8 mouse cellular contexts compared by ENCODE assay signal in the genomic region with DNA sequence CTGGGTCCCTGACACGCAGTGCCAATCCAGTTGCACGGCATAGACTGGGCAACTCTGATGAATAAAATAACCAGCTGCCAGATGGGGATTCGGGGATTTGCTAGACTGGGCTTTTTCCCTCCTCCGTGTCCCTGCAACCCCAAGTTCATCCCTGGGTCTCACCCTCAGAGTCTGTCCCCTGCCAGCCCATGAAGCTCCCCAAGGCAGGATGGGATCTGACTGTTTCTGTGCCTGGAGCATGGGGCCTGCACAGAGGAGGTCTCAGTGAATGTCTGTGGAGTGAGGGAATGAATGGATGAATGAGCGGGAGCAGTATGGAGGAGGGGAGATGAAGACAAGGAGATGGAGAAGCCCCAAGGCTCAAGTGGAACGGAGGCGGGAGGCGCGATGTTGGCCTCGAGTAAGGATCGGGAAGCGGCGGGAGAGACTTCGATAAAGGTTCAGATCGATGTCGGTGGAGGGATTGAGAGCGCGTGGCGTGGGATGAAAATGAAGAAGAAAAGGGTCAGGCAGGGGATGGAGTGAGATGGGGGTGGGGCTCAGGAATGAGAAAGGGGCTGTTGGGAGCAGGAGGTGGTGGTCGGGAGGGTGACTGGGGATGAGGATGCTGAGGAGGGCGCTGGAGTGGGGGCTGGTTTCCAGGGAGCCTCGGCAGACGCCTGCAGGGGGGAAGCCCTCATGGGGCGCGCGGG. TPM values are rescaled to one million over a fixed set of nuclear protein-coding genes. Genes with fewer than 3 reads are reported as not detected.
DNase-seq lines count a peak whose midpoint lies in the region; ATAC-seq and TF ChIP-seq lines count a peak whose summit lies in the region.

No protein-coding gene starts in this region.

- no peak for TF ChIP-seq EP300 in liver, embryonic 14.5 days (IDR thresholded peaks at IDR 0.05; ENCODE audit: low read depth)

- peak; percentile 20 for DNase-seq in kidney, postnatal 0 days (ENCODE audit: low spot score)
- DNase-seq in kidney, postnatal 10 days, result no peak
- DNase-seq in brain, embryonic 14.5 days (ENCODE audit: low read depth), result peak; percentile 68
- peak; percentile 44 for DNase-seq in forebrain, embryonic 14.5 days (ENCODE audit: low spot score)
- no peak for DNase-seq in liver, embryonic 14.5 days (ENCODE audit: low read depth in 3 of 3, low spot score in 3 of 3)
- DNase-seq in ovary, postnatal 10 days (ENCODE audit: low spot score), result no peak
- no peak for DNase-seq in gastrocnemius, postnatal 14 days

- peaks cover 7% of the 10 kb centered on the region; the same call in 1 of the 2 replicates for H3K4me1 ChIP-seq in kidney, postnatal 0 days (replicated peaks; ENCODE audit: insufficient read depth, low read length)
- peaks cover 19% of the 10 kb centered on the region for H3K4me1 ChIP-seq in forebrain, embryonic 14.5 days (ENCODE audit: control insufficient read depth, insufficient read depth, low read length)
- peaks cover 6 to 11% of the 10 kb centered on the region in 2 experiments for H3K4me1 ChIP-seq in liver, embryonic 14.5 days (replicated peaks; ENCODE audit: control insufficient read depth in 2 of 2, insufficient read depth in 2 of 2, low read length in 1 of 2)
- H3K4me1 ChIP-seq in stomach, embryonic 15.5 days, result peaks cover 15% of the 10 kb centered on the region; the same call in 1 of the 2 replicates

- WGBS in kidney, postnatal 0 days, result 8% methylated on average over 25 of the region's 26 CpGs
- 2% methylated on average over 26 of the region's 26 CpGs for WGBS in forebrain, embryonic 14.5 days
- WGBS in liver, embryonic 14.5 days (ENCODE audit: insufficient replicate concordance), result 17% methylated on average over 25 of the region's 26 CpGs
- 8% methylated on average over 26 of the region's 26 CpGs for WGBS in stomach, embryonic 15.5 days

- TF ChIP-seq POLR2A in brain, embryonic 14.5 days (IDR thresholded peaks at IDR 0.05; ENCODE audit: borderline replicate concordance, extremely low read depth, insufficient read depth, insufficient read length, poor library complexity, severe bottlenecking), result no peak

- no peak for ATAC-seq in kidney, postnatal 0 days (replicated peaks; ENCODE audit: low FRiP score, low read depth)
- peak; percentile 48 for ATAC-seq in forebrain, embryonic 14.5 days
- no peak for ATAC-seq in liver, embryonic 14.5 days (ENCODE audit: insufficient read depth)
- ATAC-seq in stomach, embryonic 15.5 days (ENCODE audit: insufficient read depth, low FRiP score, low read depth), result peak; percentile 6; the same call in 1 of the 2 replicates

- H3K9me3 ChIP-seq in kidney, postnatal 0 days (replicated peaks; ENCODE audit: low read length), result no peaks in the 10 kb centered on the region
- H3K9me3 ChIP-seq in forebrain, embryonic 14.5 days (replicated peaks; ENCODE audit: control insufficient read depth, low read length), result no peaks in the 10 kb centered on the region
- no peaks in the 10 kb centered on the region for H3K9me3 ChIP-seq in liver, embryonic 14.5 days (ENCODE audit: control insufficient read depth, low read length)
- no peaks in the 10 kb centered on the region for H3K9me3 ChIP-seq in stomach, embryonic 15.5 days

- peak overlapping the region; percentile 94 for H3K4me2 ChIP-seq in kidney, postnatal 0 days (ENCODE audit: low read length)
- H3K4me2 ChIP-seq in forebrain, embryonic 14.5 days (ENCODE audit: low read length), result peak overlapping the region; percentile 89
- H3K4me2 ChIP-seq in liver, embryonic 14.5 days (ENCODE audit: low read depth), result peak overlapping the region; percentile 80
- H3K4me2 ChIP-seq in stomach, embryonic 15.5 days, result peak overlapping the region; percentile 96

- no peaks in the 10 kb centered on the region for H3K27me3 ChIP-seq in kidney, postnatal 0 days (ENCODE audit: insufficient read depth, low read length)
- no peaks in the 10 kb centered on the region for H3K27me3 ChIP-seq in forebrain, embryonic 14.5 days (replicated peaks; ENCODE audit: control insufficient read depth, insufficient read depth, low read length)
- no peaks in the 10 kb centered on the region for H3K27me3 ChIP-seq in liver, embryonic 14.5 days (ENCODE audit: control insufficient read depth, insufficient read depth, low read length)
- no peaks in the 10 kb centered on the region for H3K27me3 ChIP-seq in stomach, embryonic 15.5 days (replicated peaks)

- no peak for TF ChIP-seq CTCF in kidney, postnatal 0 days (IDR thresholded peaks at IDR 0.05; ENCODE audit: low read depth)
- TF ChIP-seq CTCF in brain, embryonic 14.5 days (IDR thresholded peaks at IDR 0.05; ENCODE audit: borderline replicate concordance, extremely low read depth, insufficient read depth, insufficient read length), result no peak
- TF ChIP-seq CTCF in liver, embryonic 14.5 days (IDR thresholded peaks at IDR 0.05; ENCODE audit: low read depth), result no peak

- H3K27ac ChIP-seq in kidney, postnatal 0 days, result 0 out of 2 replicates have a peak overlapping the region, but pooled peaks have one; percentile 22
- H3K27ac ChIP-seq in forebrain, embryonic 14.5 days (ENCODE audit: low read depth, low read length), result peak overlapping the region; percentile 93
- H3K27ac ChIP-seq in liver, embryonic 14.5 days, result no peak overlapping the region
- H3K27ac ChIP-seq in stomach, embryonic 15.5 days, result 0 out of 2 replicates have a peak overlapping the region, but pooled peaks have one; percentile 36

- peak overlapping the region; percentile 74 for H3K4me3 ChIP-seq in kidney, postnatal 0 days (replicated peaks; ENCODE audit: low read depth, low read length)
- H3K4me3 ChIP-seq in forebrain, embryonic 14.5 days (ENCODE audit: low read depth, low read length), result peak overlapping the region; percentile 83
- H3K4me3 ChIP-seq in liver, embryonic 14.5 days (ENCODE audit: insufficient read depth in 1 of 2, low read depth in 2 of 2, low read length in 2 of 2), result peak overlapping the region; percentile 68 to 74
- peak overlapping the region; percentile 72 for H3K4me3 ChIP-seq in stomach, embryonic 15.5 days (replicated peaks)

- H3K9ac ChIP-seq in kidney, postnatal 0 days (ENCODE audit: low read depth, low read length), result peak overlapping the region; percentile 71
- H3K9ac ChIP-seq in forebrain, embryonic 14.5 days (ENCODE audit: low read length), result peak overlapping the region; percentile 91
- peak overlapping the region; percentile 62 for H3K9ac ChIP-seq in liver, embryonic 14.5 days (replicated peaks)
- peak overlapping the region; percentile 54 for H3K9ac ChIP-seq in stomach, embryonic 15.5 days

- intact Hi-C loops in gastrocnemius, postnatal 14 days (cut with DNase I; ENCODE audit: low total_unique reads), result no loop called here

- peaks cover 9% of the 10 kb centered on the region; the same call in 1 of the 2 replicates for H3K36me3 ChIP-seq in kidney, postnatal 0 days (ENCODE audit: insufficient read depth, low read length)
- H3K36me3 ChIP-seq in forebrain, embryonic 14.5 days (ENCODE audit: control insufficient read depth, insufficient read depth, low read length), result peaks cover 45% of the 10 kb centered on the region
- peaks cover 5% of the 10 kb centered on the region for H3K36me3 ChIP-seq in liver, embryonic 14.5 days (replicated peaks; ENCODE audit: control insufficient read depth, insufficient read depth, low read depth)
- H3K36me3 ChIP-seq in stomach, embryonic 15.5 days, result peaks cover 25% of the 10 kb centered on the region

RNA-seq across cellular contexts. Expression of gene Arhgap33, which starts 0.8 kb away (rescaled TPM):
- 4.2 TPM in 2 replicates for polyA plus RNA-seq in kidney, postnatal 0 days (2015; fragmentation: Nextera tagmentation; extraction: Ambion mirVana)
- 241 and 276 TPM in 2 replicates for polyA plus RNA-seq in brain, embryonic 14.5 days (2012; rRNA removed)
- 63.5 and 98.4 TPM in 2 replicates for polyA plus RNA-seq in forebrain, embryonic 14.5 days (2014; fragmentation: Nextera tagmentation; extraction: Ambion mirVana)
- polyA plus RNA-seq in liver, embryonic 14.5 days (2012; rRNA removed), result 7.1 and 7.9 TPM in 2 replicates
- polyA plus RNA-seq in liver, embryonic 14.5 days (2014; fragmentation: Nextera tagmentation; extraction: Ambion mirVana), result 1.3 and 2.0 TPM in 2 replicates
- polyA plus RNA-seq in stomach, embryonic 15.5 days (2015; fragmentation: Nextera tagmentation; extraction: Ambion mirVana), result 7.3 and 8.7 TPM in 2 replicates
- total RNA-seq in gastrocnemius, postnatal 14 days (2021), result 1 to 10 TPM in 1 of 2 experiments, under 1 TPM in 1; 0.98 to 2.4 TPM

RNA-seq across cellular contexts. Expression of gene Hspb6, which starts 17.9 kb away (rescaled TPM):
- polyA plus RNA-seq in kidney, postnatal 0 days (2015; fragmentation: Nextera tagmentation; extraction: Ambion mirVana), result 15.8 and 17.7 TPM in 2 replicates
- 8.4 and 8.7 TPM in 2 replicates for polyA plus RNA-seq in brain, embryonic 14.5 days (2012; rRNA removed)
- polyA plus RNA-seq in forebrain, embryonic 14.5 days (2014; fragmentation: Nextera tagmentation; extraction: Ambion mirVana), result 8.6 and 10.1 TPM in 2 replicates
- 4.2 and 5.5 TPM in 2 replicates for polyA plus RNA-seq in liver, embryonic 14.5 days (2012; rRNA removed)
- polyA plus RNA-seq in liver, embryonic 14.5 days (2014; fragmentation: Nextera tagmentation; extraction: Ambion mirVana), result 3.0 and 3.6 TPM in 2 replicates
- polyA plus RNA-seq in stomach, embryonic 15.5 days (2015; fragmentation: Nextera tagmentation; extraction: Ambion mirVana), result 49.6 and 51.0 TPM in 2 replicates
- 100 to 1,000 TPM; 455 to 476 TPM for total RNA-seq in gastrocnemius, postnatal 14 days (2021)

RNA-seq across cellular contexts. Expression of gene Proser3, which starts 18.0 kb away (rescaled TPM):
- 5.2 and 5.6 TPM in 2 replicates for polyA plus RNA-seq in kidney, postnatal 0 days (2015; fragmentation: Nextera tagmentation; extraction: Ambion mirVana)
- 24.1 and 27.9 TPM in 2 replicates for polyA plus RNA-seq in brain, embryonic 14.5 days (2012; rRNA removed)
- 6.2 and 7.1 TPM in 2 replicates for polyA plus RNA-seq in forebrain, embryonic 14.5 days (2014; fragmentation: Nextera tagmentation; extraction: Ambion mirVana)
- 6.5 and 6.8 TPM in 2 replicates for polyA plus RNA-seq in liver, embryonic 14.5 days (2012; rRNA removed)
- polyA plus RNA-seq in liver, embryonic 14.5 days (2014; fragmentation: Nextera tagmentation; extraction: Ambion mirVana), result 1.3 and 2.8 TPM in 2 replicates
- 11.1 and 13.5 TPM in 2 replicates for polyA plus RNA-seq in stomach, embryonic 15.5 days (2015; fragmentation: Nextera tagmentation; extraction: Ambion mirVana)
- total RNA-seq in gastrocnemius, postnatal 14 days (2021), result 1 to 10 TPM; 3.9 to 4.8 TPM

RNA-seq across cellular contexts. Expression of gene Lin37, which starts 25.6 kb away (rescaled TPM):
- 37.6 and 40.8 TPM in 2 replicates for polyA plus RNA-seq in kidney, postnatal 0 days (2015; fragmentation: Nextera tagmentation; extraction: Ambion mirVana)
- polyA plus RNA-seq in brain, embryonic 14.5 days (2012; rRNA removed), result 45.1 and 53.9 TPM in 2 replicates
- polyA plus RNA-seq in forebrain, embryonic 14.5 days (2014; fragmentation: Nextera tagmentation; extraction: Ambion mirVana), result 47.6 and 59.0 TPM in 2 replicates
- polyA plus RNA-seq in liver, embryonic 14.5 days (2012; rRNA removed), result 15.3 and 17.6 TPM in 2 replicates
- polyA plus RNA-seq in liver, embryonic 14.5 days (2014; fragmentation: Nextera tagmentation; extraction: Ambion mirVana), result 21.2 and 22.0 TPM in 2 replicates
- polyA plus RNA-seq in stomach, embryonic 15.5 days (2015; fragmentation: Nextera tagmentation; extraction: Ambion mirVana), result 55.0 and 66.3 TPM in 2 replicates
- total RNA-seq in gastrocnemius, postnatal 14 days (2021), result 1 to 10 TPM; 8.4 to 9.1 TPM

RNA-seq across cellular contexts. Expression of gene U2af1l4, which starts 29.0 kb away (rescaled TPM):
- polyA plus RNA-seq in kidney, postnatal 0 days (2015; fragmentation: Nextera tagmentation; extraction: Ambion mirVana), result 100 and 102 TPM in 2 replicates
- polyA plus RNA-seq in brain, embryonic 14.5 days (2012; rRNA removed), result 69.3 and 95.4 TPM in 2 replicates
- 132 and 135 TPM in 2 replicates for polyA plus RNA-seq in forebrain, embryonic 14.5 days (2014; fragmentation: Nextera tagmentation; extraction: Ambion mirVana)
- 19.5 and 28.1 TPM in 2 replicates for polyA plus RNA-seq in liver, embryonic 14.5 days (2012; rRNA removed)
- polyA plus RNA-seq in liver, embryonic 14.5 days (2014; fragmentation: Nextera tagmentation; extraction: Ambion mirVana), result 40.7 and 44.0 TPM in 2 replicates
- 82.5 and 85.7 TPM in 2 replicates for polyA plus RNA-seq in stomach, embryonic 15.5 days (2015; fragmentation: Nextera tagmentation; extraction: Ambion mirVana)
- total RNA-seq in gastrocnemius, postnatal 14 days (2021), result 10 to 100 TPM; 49.6 to 50.1 TPM

Comparison
In these comparisons a context has a peak if more than half of its experiments do, and no peak if none do; other contexts are left out.
1. DNase-seq: peak in kidney, postnatal 0 days (single experiment), brain, embryonic 14.5 days (single experiment) and forebrain, embryonic 14.5 days (single experiment); none in kidney, postnatal 10 days (single experiment), liver, embryonic 14.5 days (0 of 3), ovary, postnatal 10 days (single experiment) and gastrocnemius, postnatal 14 days (single experiment).
2. ATAC-seq: peak in forebrain, embryonic 14.5 days (single experiment) and stomach, embryonic 15.5 days (single experiment); none in kidney, postnatal 0 days (single experiment) and liver, embryonic 14.5 days (single experiment).
3. Peak in every context shown above with its lines, with median percentiles within 50 percentile points of each other: H3K4me2 ChIP-seq, H3K4me3 ChIP-seq and H3K9ac ChIP-seq.